Mouse (Mus musculus) forebrain, embryonic 11.5 days (tissue): ENCODE measurements around the gene Jmjd1c. TPM values are rescaled to one million over a fixed set of nuclear protein-coding genes. Genes with fewer than 3 reads are reported as not detected.

Experiments
- ATAC-seq: fragments of 200-750 bp; cut with Nextera tagmentation; replicated peaks from 2 replicates; pipeline ENCODE4 v1.8.0; 2017; ENCODE audit warnings: moderate TSS enrichment; ENCODE audit not compliant: low FRiP score
- DNase-seq: peaks from one replicate; pipeline ENCODE4 v3.0.0-alpha.2; 2017; ENCODE audit warnings: low spot score
- H3K27ac ChIP-seq: fragments of 300-500 bp; sonication (generic); 2 replicates; pipeline ENCODE4 v1.5.1; 2014; ENCODE audit warnings: low read depth, low read length
- H3K27me3 ChIP-seq: fragments of 300-500 bp; sonication (generic); 2 replicates; pipeline ENCODE4 v1.6.1; 2014; ENCODE audit warnings: mild to moderate bottlenecking, low read length, mixed read lengths; ENCODE audit not compliant: control insufficient read depth, insufficient read depth
- H3K36me3 ChIP-seq: fragments of 300-500 bp; sonication (generic); 2 replicates; pipeline ENCODE4 v1.6.1; 2014; ENCODE audit warnings: mild to moderate bottlenecking, low read length, moderate library complexity, mixed read lengths; ENCODE audit not compliant: control insufficient read depth, insufficient read depth
- H3K4me1 ChIP-seq: fragments of 300-500 bp; sonication (generic); replicated peaks from 2 replicates; pipeline ENCODE4 v1.6.1; 2014; ENCODE audit warnings: low read length, mixed read lengths; ENCODE audit not compliant: control insufficient read depth, insufficient read depth
- H3K4me2 ChIP-seq: fragments of 300-500 bp; sonication (generic); 2 replicates; pipeline ENCODE4 v1.6.1; 2014; ENCODE audit warnings: low read depth, mild to moderate bottlenecking, low read length, moderate library complexity, mixed read lengths; ENCODE audit not compliant: severe bottlenecking
- H3K4me3 ChIP-seq: fragments of 300-500 bp; sonication (generic); 2 replicates; pipeline ENCODE4 v1.5.1; 2014; ENCODE audit warnings: low read depth, low read length
- H3K9ac ChIP-seq: fragments of 300-500 bp; sonication (generic); 2 replicates; pipeline ENCODE4 v1.6.1; 2014; ENCODE audit warnings: low read length
- H3K9me3 ChIP-seq: fragments of 300-500 bp; sonication (generic); 2 replicates; pipeline ENCODE4 v1.6.1; 2016; ENCODE audit warnings: low read length, mixed read lengths; ENCODE audit not compliant: control insufficient read depth
- WGBS: fragments of 180-500 bp; shearing (Covaris S2); extraction: QIAGEN DNeasy Blood & Tissue Kit; methylation state at CpG from one replicate; pipeline ENCODE4 v1.1.7; 2014; 5-methylcytosine and 5-hydroxymethylcytosine counted together
- polyA plus RNA-seq: library from polyadenylated mRNA; unstranded; fragments of >200 nt; fragmentation: Nextera tagmentation; extraction: Ambion mirVana; gene quantifications from 2 replicates; pipeline ENCODE4 v1.2.1, GENCODE M21; 2014

Jmjd1c gene
- polyA plus RNA-seq, 1 experiment from 2014 or later = 55.7 TPM

DNA sequence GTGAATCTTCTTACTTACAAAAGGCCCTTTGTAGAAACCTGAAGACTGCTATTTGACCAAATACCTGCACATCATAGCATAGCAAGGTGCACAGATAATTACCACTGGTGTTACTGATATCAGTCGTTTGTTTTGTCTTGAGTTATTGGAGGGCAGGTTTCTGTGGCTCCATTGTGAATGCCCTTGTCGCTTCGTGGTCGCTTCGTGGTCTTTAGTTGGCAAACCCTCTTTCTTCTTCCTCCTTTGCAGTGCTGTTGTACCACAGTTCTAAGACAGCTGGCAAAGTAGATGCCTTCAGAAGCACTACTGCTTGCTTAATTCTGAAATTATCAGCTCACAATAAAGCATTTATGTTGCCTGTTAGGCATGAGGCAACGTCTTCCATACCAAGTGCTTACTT is 106.5 kb downstream of the Jmjd1c start:
- ATAC-seq = no peak
- no peak overlapping the region for H3K9ac ChIP-seq
- WGBS = 91% methylated on average over 6 of the region's 6 CpGs

DNA sequence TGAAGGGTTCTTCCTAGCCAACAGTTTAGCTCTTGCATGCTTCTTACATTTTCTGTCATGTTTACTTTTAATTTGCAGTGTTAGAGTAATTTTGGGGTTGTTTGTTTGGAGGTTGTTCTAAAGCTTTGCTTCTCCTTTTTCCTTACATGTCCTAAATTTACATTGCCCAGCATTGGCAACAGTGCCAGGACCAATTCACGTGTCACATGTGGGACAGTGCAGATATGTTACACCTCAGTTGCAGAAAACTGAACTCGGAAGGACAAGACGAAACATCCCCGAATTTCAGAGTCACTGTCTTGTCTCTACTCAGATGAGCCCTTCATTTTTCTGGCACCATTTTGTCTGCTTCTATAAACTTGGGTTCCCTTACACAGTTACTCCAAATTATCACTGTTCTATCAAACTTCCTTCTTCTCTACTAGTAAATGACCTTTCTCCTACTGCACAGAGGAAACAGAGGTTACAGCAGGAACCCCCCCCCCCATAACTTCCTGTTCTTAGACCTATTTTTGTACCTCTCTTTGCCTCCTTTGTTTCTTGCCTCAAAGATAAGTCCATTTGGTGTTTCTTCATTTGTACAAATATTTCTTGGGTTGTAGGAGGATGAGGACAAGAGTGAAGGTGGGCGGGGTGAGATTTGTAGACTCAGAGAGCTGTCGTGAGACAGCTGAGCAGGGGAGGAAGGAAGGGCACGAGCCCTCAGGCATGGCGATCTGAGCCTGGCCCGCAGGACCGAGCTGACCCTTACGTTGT is 108.9 kb downstream of the Jmjd1c start:
- Histone ChIP-seq H3K4me2 (no peak overlapping the region), H3K4me1 (no peaks in the 10 kb centered on the region), H3K4me3 (no peak overlapping the region), H3K36me3 (no peaks in the 10 kb centered on the region), H3K27ac (no peak overlapping the region), H3K9me3 (no peaks in the 10 kb centered on the region), H3K27me3 (no peaks in the 10 kb centered on the region), H3K9ac (no peak overlapping the region)
- ATAC-seq (no peak), DNase-seq (no peak)
- WGBS = 92% methylated on average over 11 of the region's 11 CpGs

More for the DNA sequence above, 106.5 kb downstream of the Jmjd1c start:
- H3K27ac ChIP-seq = no peak overlapping the region
- no peaks in the 10 kb centered on the region for H3K27me3 ChIP-seq
- H3K4me3 ChIP-seq = no peak overlapping the region
- no peaks in the 10 kb centered on the region for H3K9me3 ChIP-seq
- no peaks in the 10 kb centered on the region for H3K4me1 ChIP-seq
- H3K36me3 ChIP-seq = no peaks in the 10 kb centered on the region
- DNase-seq = no peak
- no peak overlapping the region for H3K4me2 ChIP-seq

DNA sequence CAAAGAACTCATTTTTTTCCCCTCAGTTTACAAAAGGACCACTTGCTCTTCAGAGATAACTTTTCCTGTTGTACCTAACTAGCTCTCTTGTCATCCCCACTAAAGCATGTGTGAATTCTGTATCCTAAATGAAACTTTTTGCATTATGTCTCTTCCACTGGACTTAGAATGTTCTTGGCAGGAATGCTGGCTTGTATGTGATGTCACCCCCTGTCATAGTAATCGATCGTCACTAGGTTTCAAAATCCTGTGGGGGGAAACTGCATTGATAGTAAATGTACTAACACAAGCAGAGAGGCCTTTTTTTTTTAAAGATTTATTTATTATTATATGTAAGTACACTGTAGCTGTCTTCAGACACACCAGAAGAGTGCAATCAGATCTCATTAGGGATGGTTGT is 112.0 kb downstream of the Jmjd1c start:
- Histone ChIP-seq H3K36me3 (no peaks in the 10 kb centered on the region), H3K9me3 (no peaks in the 10 kb centered on the region), H3K4me3 (no peak overlapping the region), H3K27ac (no peak overlapping the region), H3K4me1 (no peaks in the 10 kb centered on the region), H3K4me2 (no peak overlapping the region), H3K9ac (no peak overlapping the region), H3K27me3 (no peaks in the 10 kb centered on the region)
- ATAC-seq = no peak
- 88% methylated on average over 2 of the region's 2 CpGs for WGBS
- DNase-seq = no peak

DNA sequence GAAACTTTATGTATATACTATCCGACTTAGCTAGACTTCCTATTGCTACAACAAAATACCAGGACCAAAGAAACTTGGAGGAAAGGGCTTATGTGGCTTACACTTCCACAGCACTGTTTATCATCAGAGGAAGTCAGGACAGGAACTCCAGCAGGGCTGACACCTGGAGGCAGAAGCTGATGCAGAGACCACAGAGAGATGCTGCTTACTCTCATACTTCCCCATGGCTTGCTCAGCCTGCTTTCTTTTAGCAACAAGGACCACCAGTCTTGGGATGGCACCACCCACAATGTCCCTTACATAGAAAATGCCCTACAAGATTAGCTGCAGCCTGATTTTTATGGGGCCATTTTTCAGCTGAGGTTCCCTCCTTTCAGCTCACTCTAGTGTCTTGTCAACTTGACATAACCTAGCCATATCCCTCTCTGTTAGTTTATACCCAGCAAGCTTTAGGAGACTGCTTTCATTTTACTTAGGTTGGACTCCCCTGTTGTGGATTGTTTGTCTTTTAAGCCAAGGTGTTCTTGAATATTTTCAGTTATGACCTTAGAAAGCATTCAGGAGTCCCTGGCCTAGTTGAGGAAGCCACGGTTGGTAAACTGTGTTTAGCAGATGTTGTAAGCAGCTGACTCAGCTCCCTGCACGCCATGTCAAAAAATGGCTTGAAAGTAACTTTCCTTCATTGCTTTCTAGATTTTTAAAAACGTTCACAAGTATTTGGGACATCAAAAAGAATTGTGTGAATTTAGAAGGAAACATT is 114.2 kb downstream of the Jmjd1c start:
- Histone ChIP-seq H3K27me3 (no peaks in the 10 kb centered on the region), H3K36me3 (no peaks in the 10 kb centered on the region), H3K4me2 (no peak overlapping the region), H3K27ac (no peak overlapping the region), H3K9ac (no peak overlapping the region), H3K4me1 (no peaks in the 10 kb centered on the region), H3K4me3 (no peak overlapping the region), H3K9me3 (no peaks in the 10 kb centered on the region)
- ATAC-seq = no peak
- no peak for DNase-seq
- WGBS = 86% methylated on average over 4 of the region's 4 CpGs

DNA sequence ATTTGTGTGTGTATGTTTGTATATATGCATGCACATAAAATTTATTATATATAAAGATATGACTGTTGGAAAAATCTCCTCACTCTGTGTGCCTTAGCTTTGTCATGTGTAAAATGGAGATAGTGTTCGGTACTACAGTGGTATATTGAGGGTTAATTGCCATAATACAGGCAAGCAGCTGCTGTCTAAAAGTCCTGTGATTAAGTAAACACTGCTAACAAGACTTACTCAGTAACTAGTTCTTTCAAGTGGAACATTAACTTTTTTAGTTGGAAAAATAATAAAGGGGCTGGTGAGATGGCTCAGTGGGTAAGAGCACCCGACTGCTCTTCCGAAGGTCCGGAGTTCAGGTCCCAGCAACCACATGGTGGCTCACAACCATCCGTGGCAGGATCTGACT is 116.1 kb downstream of the Jmjd1c start:
- Histone ChIP-seq H3K4me2 (no peak overlapping the region), H3K27me3 (no peaks in the 10 kb centered on the region), H3K36me3 (no peaks in the 10 kb centered on the region), H3K9ac (no peak overlapping the region), H3K9me3 (no peaks in the 10 kb centered on the region), H3K4me3 (no peak overlapping the region), H3K4me1 (no peaks in the 10 kb centered on the region), H3K27ac (no peak overlapping the region)
- ATAC-seq = no peak
- DNase-seq = no peak
- 98% methylated on average over 5 of the region's 5 CpGs for WGBS

DNA sequence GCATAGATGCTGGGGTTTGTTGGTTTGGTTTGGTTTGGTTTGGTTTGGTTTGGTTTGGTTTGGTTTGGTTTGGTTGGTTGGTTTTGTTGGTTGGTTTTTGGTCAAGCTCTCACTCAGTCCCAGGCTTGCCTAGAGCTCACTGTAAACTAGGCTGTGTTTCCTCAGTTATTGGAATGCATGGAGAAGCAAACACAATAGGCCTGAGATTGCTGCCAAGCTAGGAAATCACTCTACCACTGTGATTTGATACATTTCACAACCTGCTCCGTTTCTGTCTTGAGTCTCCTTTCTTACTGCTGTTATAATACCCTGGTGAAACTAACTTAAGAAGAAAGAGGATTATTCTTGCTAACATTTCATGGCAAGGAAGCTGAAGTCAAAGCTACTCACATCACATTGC is 117.8 kb downstream of the Jmjd1c start:
- Histone ChIP-seq H3K27me3 (no peaks in the 10 kb centered on the region), H3K4me2 (no peak overlapping the region), H3K9me3 (no peaks in the 10 kb centered on the region), H3K4me1 (no peaks in the 10 kb centered on the region), H3K9ac (no peak overlapping the region), H3K36me3 (no peaks in the 10 kb centered on the region; the same call in 1 of the 2 replicates), H3K27ac (no peak overlapping the region), H3K4me3 (no peak overlapping the region)
- DNase-seq (no peak), ATAC-seq (no peak)
- 30% methylated on average over 1 of the region's 1 CpGs for WGBS

DNA sequence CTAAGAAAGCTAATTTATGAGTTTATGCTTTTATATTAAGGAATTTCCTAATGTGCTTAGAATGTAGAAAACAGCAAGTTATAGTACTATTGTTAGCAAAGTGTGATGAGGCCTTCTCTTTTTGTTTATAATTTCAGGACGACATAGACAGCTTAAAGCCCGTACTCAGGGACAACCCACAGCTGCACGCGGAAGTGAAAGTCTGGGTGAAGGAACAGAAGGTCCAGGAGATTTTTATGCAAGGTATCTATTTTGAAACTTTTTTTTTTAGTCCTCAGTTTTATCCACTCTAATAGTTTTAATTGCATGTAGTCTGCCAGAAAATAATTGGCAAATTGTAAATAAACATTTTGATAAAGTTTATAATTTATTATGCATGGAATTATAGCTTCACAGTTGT is 119.2 kb downstream of the Jmjd1c start:
- Histone ChIP-seq H3K36me3 (no peaks in the 10 kb centered on the region; the same call in 1 of the 2 replicates), H3K9me3 (no peaks in the 10 kb centered on the region), H3K27ac (no peak overlapping the region), H3K4me1 (no peaks in the 10 kb centered on the region), H3K27me3 (no peaks in the 10 kb centered on the region), H3K4me2 (no peak overlapping the region), H3K9ac (no peak overlapping the region), H3K4me3 (no peak overlapping the region)
- ATAC-seq (no peak), DNase-seq (no peak)
- 80% methylated on average over 4 of the region's 4 CpGs for WGBS

DNA sequence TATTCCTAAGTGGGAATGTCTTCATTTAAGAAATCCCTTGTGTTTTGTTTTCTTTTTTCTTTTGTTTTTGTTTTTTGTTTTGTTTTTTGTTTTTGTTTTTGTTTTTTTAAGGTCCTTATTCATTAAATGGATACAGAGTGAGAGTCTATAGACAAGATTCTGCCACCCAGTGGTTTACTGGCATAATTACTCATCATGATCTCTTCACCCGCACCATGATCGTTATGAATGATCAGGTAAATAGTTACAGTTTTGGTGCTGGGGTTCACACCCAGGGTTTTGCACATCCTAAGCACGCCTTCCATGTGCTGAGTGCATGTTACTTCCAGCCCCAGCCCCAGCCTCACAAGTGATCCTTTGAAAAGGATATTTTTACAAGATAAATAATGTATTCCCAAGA is 120.9 kb downstream of the Jmjd1c start:
- ATAC-seq = no peak

More for the DNA sequence above, 120.9 kb downstream of the Jmjd1c start:
- H3K36me3 ChIP-seq = no peaks in the 10 kb centered on the region; the same call in 1 of the 2 replicates
- H3K4me3 ChIP-seq = no peak overlapping the region
- WGBS = 88% methylated on average over 3 of the region's 3 CpGs
- H3K9ac ChIP-seq = no peak overlapping the region
- no peak overlapping the region for H3K4me2 ChIP-seq
- H3K27me3 ChIP-seq = no peaks in the 10 kb centered on the region
- H3K9me3 ChIP-seq = no peaks in the 10 kb centered on the region
- DNase-seq = no peak
- H3K4me1 ChIP-seq = no peaks in the 10 kb centered on the region
- H3K27ac ChIP-seq = no peak overlapping the region
